8 mouse cellular contexts compared by ENCODE assay signal in genomic region chr4:40722011-40722666, GRCm38 (mm10). TPM values are rescaled to one million over a fixed set of nuclear protein-coding genes. Genes with fewer than 3 reads are reported as not detected.
DNase-seq lines count a peak whose midpoint lies in the region; ATAC-seq lines count a peak whose summit lies in the region.

Gene Dnaja1, plus strand, starts transcription at chr4:40722150.

- H3K4me1 ChIP-seq in lung, embryonic 16.5 days (replicated peaks; ENCODE audit: control insufficient read depth, insufficient read depth, low read length): peaks cover 24% of the 10 kb centered on the region

- peak; percentile 77 to 82 for ATAC-seq in hematopoietic stem cell, adult 5-6 weeks (replicated peaks in 1 of 2; ENCODE audit: insufficient read depth in 1 of 2, low FRiP score in 2 of 2, low TSS enrichment in 1 of 2, low read depth in 1 of 2, poor library complexity in 2 of 2, severe bottlenecking in 2 of 2)
- peak; percentile 94 for ATAC-seq in lung, embryonic 16.5 days (ENCODE audit: low read depth)

- no peaks in the 10 kb centered on the region for H3K9me3 ChIP-seq in lung, embryonic 16.5 days (ENCODE audit: control insufficient read depth, low read length)

- 0% methylated on average over 50 of the region's 54 CpGs for WGBS in lung, embryonic 16.5 days

- peak within 1 kb of the TSS; percentile 100 for H3K27ac ChIP-seq in lung, embryonic 16.5 days (ENCODE audit: low read length)

- H3K27me3 ChIP-seq in lung, embryonic 16.5 days (ENCODE audit: control insufficient read depth, insufficient read depth, low read depth, low read length): no peaks in the 10 kb centered on the region

- H3K4me3 ChIP-seq in lung, embryonic 16.5 days (ENCODE audit: low read length): peak within 1 kb of the TSS; percentile 93

- H3K9ac ChIP-seq in lung, embryonic 16.5 days (ENCODE audit: low read length): peak within 1 kb of the TSS; percentile 97

- peak within 1 kb of the TSS; percentile 88 for H3K4me2 ChIP-seq in lung, embryonic 16.5 days (ENCODE audit: low read depth, low read length)

- DNase-seq in MEL-GATA-1-ER (ENCODE audit: extremely low read depth, low read depth): peak; percentile 86
- DNase-seq in cerebellum, adult 8-10 months: peak; percentile 97
- peak; percentile 91 for DNase-seq in forelimb bud, embryonic 11.5 days (ENCODE audit: low read depth, low spot score)
- peak; percentile 79 for DNase-seq in layer of hippocampus, adult 9-10 months (ENCODE audit: low spot score)
- DNase-seq in ovary, postnatal 10 days (ENCODE audit: low spot score): peak; percentile 99
- peak; percentile 95 to 100 for DNase-seq in thymus, postnatal 10 days (ENCODE audit: low spot score in 2 of 2)

- peaks cover 10% of the 10 kb centered on the region for H3K36me3 ChIP-seq in lung, embryonic 16.5 days (ENCODE audit: control insufficient read depth, insufficient read depth, low read length)

RNA-seq across cellular contexts. Expression of gene Dnaja1, which starts in this region (rescaled TPM):
- total RNA-seq in hematopoietic stem cell, adult 5-6 weeks (2017): 405 and 607 TPM in 2 replicates
- polyA plus RNA-seq in lung, embryonic 16.5 days (2015; fragmentation: Nextera tagmentation; extraction: Ambion mirVana): 383 and 401 TPM in 2 replicates

Comparison
In these comparisons a context has a peak if more than half of its experiments do, and no peak if none do; other contexts are left out.
1. Peak in every context shown above with its lines: DNase-seq, ATAC-seq, H3K4me3 ChIP-seq and H3K27ac ChIP-seq.